Mouse (Mus musculus) embryo, embryonic 11.5 days (tissue): Measurements from ENCODE around the gene 2310039H08Rik.

Experiments used
- DNase-seq: peaks from one replicate; pipeline ENCODE4 v3.0.0-alpha.2; 2012; ENCODE audit warnings: low read depth, low spot score

Gene 2310039H08Rik

DNA sequence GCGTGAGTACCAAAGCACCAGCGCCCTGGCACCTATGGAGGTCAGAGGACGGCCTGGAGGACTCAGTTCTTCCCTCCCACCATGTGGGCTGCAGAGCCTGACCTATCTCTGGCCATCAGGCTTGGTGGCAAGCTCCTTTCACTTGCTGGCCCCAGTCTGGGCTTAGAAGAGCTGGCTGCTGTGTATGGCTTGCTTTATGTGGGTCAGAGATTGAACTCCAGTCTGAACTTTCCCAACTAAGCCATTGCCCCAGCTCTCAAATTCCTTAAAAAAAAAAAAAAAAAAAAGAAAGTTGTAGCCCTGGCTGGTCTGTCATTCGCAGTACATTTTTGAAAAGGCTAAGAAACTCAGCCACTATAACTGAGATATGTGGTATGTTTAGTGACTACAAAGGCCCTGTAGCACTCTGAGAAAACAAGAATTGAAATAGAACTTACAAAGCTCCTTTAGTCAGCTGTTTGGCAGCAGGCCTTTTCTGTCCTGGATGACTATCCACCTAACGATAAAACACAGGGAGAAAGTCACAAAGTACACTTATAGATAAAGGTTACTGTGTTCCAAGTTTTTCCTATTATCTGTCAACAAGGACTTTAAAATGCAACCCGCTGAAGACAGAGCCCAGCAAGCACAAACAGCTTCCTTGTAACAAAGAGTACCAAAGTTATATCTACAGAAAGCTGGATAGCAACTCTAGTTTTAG lies 36.8 kb downstream of the 2310039H08Rik start:
- no peak for DNase-seq

DNA sequence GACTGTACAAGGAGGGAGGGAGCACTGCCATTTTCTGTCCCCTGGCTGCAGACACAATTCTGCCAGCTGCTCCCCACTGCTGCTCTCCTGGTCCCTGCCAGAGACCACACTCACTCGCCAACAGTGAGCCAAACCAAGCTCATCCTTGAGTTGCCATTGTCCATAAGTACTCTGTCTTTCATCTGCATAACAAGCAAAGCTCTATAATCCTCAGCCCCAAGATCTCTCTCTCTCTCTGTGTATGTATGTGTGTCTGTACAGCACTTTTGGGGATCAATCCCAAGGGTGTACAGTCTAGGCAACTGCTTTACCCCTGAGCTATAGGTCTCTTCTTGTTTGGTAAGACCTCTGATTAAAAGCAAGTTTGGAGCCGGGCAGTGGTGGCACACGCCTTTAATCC lies 38.2 kb downstream of the 2310039H08Rik start:
- DNase-seq: no peak

DNA sequence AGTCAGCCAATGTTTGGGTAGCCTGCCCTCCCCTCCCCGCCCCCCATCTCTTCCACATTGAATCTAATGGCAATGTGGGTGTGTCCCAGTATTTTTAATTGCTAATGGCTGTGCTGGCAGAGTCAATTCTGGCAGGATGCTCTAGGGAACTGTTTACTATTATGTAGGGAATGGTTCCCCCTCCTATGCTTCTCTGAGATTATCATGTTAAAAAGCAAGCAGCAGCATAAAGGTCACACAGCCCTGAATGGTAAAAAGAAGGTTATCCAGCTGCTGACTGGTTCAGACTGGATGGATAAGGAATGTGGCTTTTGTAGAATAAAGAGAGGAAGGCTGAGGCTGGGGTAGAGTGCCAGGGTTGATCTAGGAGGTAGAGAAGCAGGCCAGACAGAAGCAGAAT lies 40.0 kb downstream of the 2310039H08Rik start:
- DNase-seq: no peak

DNA sequence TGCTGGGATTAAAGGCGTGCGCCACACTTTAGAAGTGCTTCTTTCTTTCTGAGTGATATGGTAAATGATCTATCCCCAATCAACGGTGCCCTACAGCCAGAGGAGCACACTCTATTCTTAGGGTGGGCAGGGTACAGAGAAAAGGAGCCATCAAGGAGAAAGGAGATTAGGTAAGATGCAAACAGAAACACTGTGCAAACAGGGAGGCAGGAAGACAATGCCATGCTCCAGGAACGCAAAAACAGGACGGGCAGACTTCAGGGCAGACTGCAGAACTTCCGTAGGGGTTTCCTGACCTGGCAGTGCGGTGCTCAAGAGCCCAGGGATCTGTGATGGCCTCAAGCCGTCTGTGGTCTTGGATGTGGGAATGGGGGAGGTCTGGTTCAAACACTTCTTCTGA lies 41.2 kb downstream of the 2310039H08Rik start:
- DNase-seq: no peak

DNA sequence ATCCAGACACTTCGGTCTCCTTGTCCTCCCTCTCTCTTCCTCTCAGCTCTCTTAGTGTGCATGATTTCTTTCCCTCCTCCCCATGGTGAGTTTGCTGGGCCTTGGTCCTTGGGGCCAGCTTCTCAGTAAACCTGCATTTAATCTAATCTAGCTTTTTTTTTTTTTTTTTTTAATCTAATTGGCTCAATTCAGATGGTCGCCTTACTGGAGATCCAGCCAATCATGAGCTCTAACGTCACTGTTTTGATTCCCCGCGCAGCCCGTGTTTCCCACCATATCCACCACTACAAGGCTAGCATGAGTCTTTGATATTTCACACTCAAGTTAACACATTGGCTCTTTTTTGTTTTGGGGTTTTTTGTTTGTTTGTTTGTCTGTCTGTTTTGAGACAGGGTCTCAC lies 42.1 kb downstream of the 2310039H08Rik start:
- no peak for DNase-seq

DNA sequence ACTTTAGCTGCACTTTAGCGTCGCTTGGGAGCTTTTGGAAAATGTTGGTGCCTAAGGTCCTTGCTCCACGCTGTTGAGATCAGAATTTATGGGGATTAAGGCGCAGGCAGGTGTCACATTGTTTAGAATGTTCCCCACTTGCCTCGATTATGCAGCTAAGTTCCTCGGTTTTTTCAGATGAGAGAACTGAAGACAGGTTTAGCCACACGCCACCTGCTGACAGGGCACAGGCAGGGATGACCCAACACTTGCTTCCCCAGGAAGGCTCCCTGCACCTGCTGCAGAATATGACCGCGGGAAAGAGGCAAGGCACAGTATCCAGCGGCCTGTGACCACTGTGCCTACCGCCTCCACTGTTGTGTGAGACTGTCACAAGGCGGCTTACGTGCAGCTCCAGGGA lies 43.9 kb downstream of the 2310039H08Rik start:
- DNase-seq: no peak

DNA sequence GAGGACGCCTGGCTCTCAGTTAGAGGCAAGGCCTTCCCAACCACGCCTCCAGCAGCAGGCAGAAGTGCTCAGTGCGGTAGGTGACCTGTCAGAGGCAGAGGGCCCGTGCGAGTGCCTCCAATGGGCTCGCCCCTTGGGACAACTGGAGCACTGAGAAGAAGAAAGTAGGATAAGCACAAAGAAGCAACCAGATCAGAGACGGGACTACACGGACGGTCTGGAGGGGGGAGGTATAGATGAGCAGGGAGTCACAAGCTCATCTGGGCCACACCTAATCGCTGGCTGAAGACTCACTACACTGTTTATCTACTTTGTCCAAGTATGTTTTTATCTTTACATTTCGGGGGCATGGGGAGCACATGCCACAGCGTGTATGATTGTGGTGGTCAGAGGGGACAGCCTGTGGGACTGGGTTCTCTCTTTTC lies 45.3 kb downstream of the 2310039H08Rik start:
- DNase-seq: no peak

DNA sequence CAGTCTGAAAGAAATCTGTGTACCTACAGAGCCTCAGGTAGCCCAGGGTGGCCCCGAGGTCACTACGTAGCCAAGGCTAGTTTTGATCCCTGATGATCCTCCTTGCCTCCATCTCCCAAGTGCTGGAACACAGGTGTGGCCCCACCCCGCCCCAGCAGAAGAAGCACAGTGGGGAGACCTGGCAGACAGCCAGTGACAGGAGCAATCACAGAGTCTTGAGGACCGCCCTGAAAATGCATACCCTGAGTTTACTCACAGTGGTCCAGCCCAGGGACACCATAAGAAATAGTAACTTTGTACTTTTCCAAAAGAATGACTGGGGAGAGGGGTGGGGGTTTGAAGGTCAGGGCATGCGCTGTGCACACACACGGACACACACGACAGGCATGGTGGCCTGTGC lies 48.2 kb downstream of the 2310039H08Rik start:
- DNase-seq: no peak
